17 mouse cellular contexts compared by ENCODE assay signal in the genomic region with DNA sequence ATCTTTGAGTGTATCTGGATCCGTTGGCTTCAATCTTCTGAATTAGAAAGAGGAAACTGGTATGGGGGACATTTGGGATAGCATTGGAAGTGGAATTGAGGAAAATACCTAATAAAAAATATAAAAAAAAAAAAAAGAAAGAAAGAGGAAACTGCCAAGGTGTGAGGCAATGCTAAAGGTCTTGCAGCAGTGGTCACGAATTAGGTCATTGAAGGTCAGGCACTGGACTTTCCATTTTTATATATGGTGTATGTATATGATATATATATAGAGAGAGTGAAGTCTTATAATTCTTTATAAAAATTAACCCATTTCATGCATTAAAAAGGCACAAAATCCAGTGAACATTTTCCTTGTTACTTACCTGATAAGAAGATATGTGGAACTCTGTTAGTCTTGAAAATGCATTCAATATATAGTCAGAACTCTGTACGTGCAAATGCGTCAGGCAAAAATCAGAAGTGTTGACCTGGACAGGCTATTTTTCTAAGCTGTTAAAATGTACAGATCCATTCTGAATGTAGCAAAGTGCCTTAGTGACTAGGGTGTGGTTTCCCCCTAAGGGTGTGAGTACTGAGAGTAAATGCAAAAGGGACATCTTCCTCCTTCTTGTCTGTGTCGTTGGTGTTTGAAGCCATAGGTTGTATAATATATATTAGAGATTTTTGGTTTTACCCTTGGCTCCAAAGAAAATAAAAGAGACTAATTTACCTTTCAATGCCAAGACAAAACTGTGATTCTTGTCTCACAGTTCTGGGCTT.
"Had no signal": no experiment of that assay in that cellular context is flagged by ENCODE, and none has a peak within 500 bp of the region (broad histone marks: within the 10 kb centered on the region; RNA-seq: fewer than 3 reads in every experiment).

No protein-coding gene starts in this region.

- H3K4me2 ChIP-seq: kidney, embryonic 15.5 days; limb, embryonic 12.5 days; liver, embryonic 13.5 days; lung, embryonic 15.5 days; stomach, embryonic 15.5 days had no signal

- H3K9me3 ChIP-seq: kidney, embryonic 15.5 days; limb, embryonic 12.5 days; liver, embryonic 13.5 days; lung, embryonic 15.5 days; stomach, embryonic 15.5 days had no signal

- DNase-seq: kidney, adult 2 months; kidney, postnatal 14 days; liver; liver, embryonic 13.5 days; liver, postnatal 0 days; lung, postnatal 14 days; right cerebral cortex, postnatal 4 days; spleen, adult 18-20 months; thymus, adult 2 months; thymus, postnatal 25 days had no signal

- H3K36me3 ChIP-seq: kidney, embryonic 15.5 days; limb, embryonic 12.5 days; liver, embryonic 13.5 days; lung, embryonic 15.5 days; stomach, embryonic 15.5 days had no signal

- H3K27me3 ChIP-seq: kidney, embryonic 15.5 days; limb, embryonic 12.5 days; liver, embryonic 13.5 days; lung, embryonic 15.5 days; stomach, embryonic 15.5 days had no signal

- H3K9ac ChIP-seq: kidney, embryonic 15.5 days; limb, embryonic 12.5 days; liver, embryonic 13.5 days; liver, postnatal 0 days; lung, embryonic 15.5 days; stomach, embryonic 15.5 days had no signal

- ATAC-seq: intestine, embryonic 16.5 days; liver, postnatal 0 days had no signal

- H3K27ac ChIP-seq: kidney, embryonic 15.5 days; limb, embryonic 12.5 days; liver, embryonic 13.5 days; lung, embryonic 15.5 days; macrophage; stomach, embryonic 15.5 days had no signal

- H3K4me3 ChIP-seq: kidney, embryonic 15.5 days; limb, embryonic 12.5 days; liver, embryonic 13.5 days; lung, embryonic 15.5 days; myocyte; stomach, embryonic 15.5 days had no signal

- H3K4me1 ChIP-seq: kidney, embryonic 15.5 days; liver, embryonic 13.5 days; lung, embryonic 15.5 days; stomach, embryonic 15.5 days had no signal
